Mouse (Mus musculus) brain, adult 2 months (tissue): ENCODE data around the gene Npvf.

Experiments
- DNase-seq: peaks from one replicate; pipeline ENCODE4 v3.0.0; 2011; ENCODE audit warnings: low read depth, low spot score

The Npvf gene

GRCm38 (mm10) chr6:50654356-50654755 lies at the start of gene Npvf:
Gene Npvf (minus strand): TSS chr6:50654439.
- DNase-seq: no peak

GRCm38 (mm10) chr6:50689121-50689815 lies 35.0 kb upstream of the Npvf start:
- peak; percentile 22 for DNase-seq

- DNase-seq: peak; percentile 86
Measured at GRCm38 (mm10) chr6:50684646-50685415, 30.6 kb upstream of the Npvf start.

- DNase-seq: peak; percentile 66
Measured at GRCm38 (mm10) chr6:50681491-50681890, 27.3 kb upstream of the Npvf start.

GRCm38 (mm10) chr6:50680224-50681215 lies 26.3 kb upstream of the Npvf start:
- no peak for DNase-seq

- DNase-seq: no peak
Measured at GRCm38 (mm10) chr6:50679486-50679828, 25.2 kb upstream of the Npvf start.

GRCm38 (mm10) chr6:50678826-50679485 lies 24.7 kb upstream of the Npvf start:
- peak; percentile 89 for DNase-seq

- DNase-seq: no peak
Measured at GRCm38 (mm10) chr6:50671191-50671590, 17.0 kb upstream of the Npvf start.

- DNase-seq: no peak
Measured at GRCm38 (mm10) chr6:50666937-50667336, 12.7 kb upstream of the Npvf start.

- DNase-seq: no peak
Measured at GRCm38 (mm10) chr6:50665020-50665419, 10.8 kb upstream of the Npvf start.

- DNase-seq: no peak
Measured at GRCm38 (mm10) chr6:50664193-50664592, 10.0 kb upstream of the Npvf start.

GRCm38 (mm10) chr6:50662925-50663583 lies 8.8 kb upstream of the Npvf start:
- DNase-seq: peak; percentile 65

GRCm38 (mm10) chr6:50661729-50662128 lies 7.5 kb upstream of the Npvf start:
- DNase-seq: peak; percentile 99

- no peak for DNase-seq
Measured at GRCm38 (mm10) chr6:50658466-50658865, 4.2 kb upstream of the Npvf start.

GRCm38 (mm10) chr6:50658018-50658417 lies 3.8 kb upstream of the Npvf start:
- DNase-seq: peak; percentile 62

- no peak for DNase-seq
Measured at GRCm38 (mm10) chr6:50656426-50656825, 2.2 kb upstream of the Npvf start.

GRCm38 (mm10) chr6:50655925-50656324 lies 1.7 kb upstream of the Npvf start:
- peak; percentile 98 for DNase-seq

- DNase-seq: no peak
Measured at GRCm38 (mm10) chr6:50647656-50648055, 6.6 kb downstream of the Npvf start.

GRCm38 (mm10) chr6:50646659-50647058 lies 7.6 kb downstream of the Npvf start:
- peak; percentile 53 for DNase-seq

- DNase-seq: peak; percentile 23
Measured at GRCm38 (mm10) chr6:50644701-50645100, 9.5 kb downstream of the Npvf start.

GRCm38 (mm10) chr6:50641898-50642297 lies 12.3 kb downstream of the Npvf start:
- DNase-seq: no peak
